ENCODE assay signal across 8 mouse cellular contexts in genomic region chr4:141546334-141547200, GRCm38 (mm10). TPM values are rescaled to one million over a fixed set of nuclear protein-coding genes. Genes with fewer than 3 reads are reported as not detected.
A peak's percentile ranks its signal among the peaks of the same experiment; 100 is the strongest.
DNase-seq lines count a peak whose midpoint lies in the region; ATAC-seq lines count a peak whose summit lies in the region.

No protein-coding gene starts in this region.

- no peaks in the 10 kb centered on the region for H3K9me3 ChIP-seq in hindbrain, embryonic 13.5 days

- H3K27ac ChIP-seq in hindbrain, embryonic 13.5 days = peak overlapping the region; percentile 100

- ATAC-seq in hindbrain, embryonic 13.5 days (ENCODE audit: low FRiP score) = peak; percentile 88

- H3K4me2 ChIP-seq in hindbrain, embryonic 13.5 days = peak overlapping the region; percentile 100

- peak; percentile 92 for DNase-seq in Muller cell, postnatal 12 days (ENCODE audit: inconsistent ontology term)
- peak; percentile 91 to 93 for DNase-seq in cerebellum, postnatal 10 days
- peak; percentile 78 to 80 for DNase-seq in frontal cortex, postnatal 14 days (ENCODE audit: low spot score in 2 of 2)
- DNase-seq in layer of hippocampus, postnatal 36 days = peak; percentile 81 to 85
- peak; percentile 91 for DNase-seq in lung, postnatal 25 days (ENCODE audit: low spot score)
- peak; percentile 92 for DNase-seq in retina, postnatal 1 day
- peak; percentile 88 for DNase-seq in thymus, postnatal 4 days

- peak overlapping the region; percentile 96 for H3K9ac ChIP-seq in hindbrain, embryonic 13.5 days

- peak overlapping the region; percentile 65 for H3K4me3 ChIP-seq in hindbrain, embryonic 13.5 days

- H3K27me3 ChIP-seq in hindbrain, embryonic 13.5 days = no peaks in the 10 kb centered on the region

- peaks cover 36% of the 10 kb centered on the region for H3K4me1 ChIP-seq in hindbrain, embryonic 13.5 days (replicated peaks)

- WGBS in hindbrain, embryonic 13.5 days = under 1% methylated on average over 52 of the region's 98 CpGs

- H3K36me3 ChIP-seq in hindbrain, embryonic 13.5 days = no peaks in the 10 kb centered on the region

RNA-seq across cellular contexts. Expression of gene Spen, which starts 8.2 kb away (rescaled TPM):
- 19.2 and 19.7 TPM in 2 replicates for polyA plus RNA-seq in hindbrain, embryonic 13.5 days (2015; fragmentation: Nextera tagmentation; extraction: Ambion mirVana)
- total RNA-seq in layer of hippocampus, postnatal 36 days (2021) = 10 to 100 TPM; 55.3 to 66.7 TPM

RNA-seq across cellular contexts. Expression of gene Fblim1, which starts 59.3 kb away (rescaled TPM):
- polyA plus RNA-seq in hindbrain, embryonic 13.5 days (2015; fragmentation: Nextera tagmentation; extraction: Ambion mirVana) = 41.0 and 43.3 TPM in 2 replicates
- 1 to 10 TPM in 1 of 2 experiments, under 1 TPM in 1; 0.50 to 1.0 TPM for total RNA-seq in layer of hippocampus, postnatal 36 days (2021)

Comparison
In these comparisons a context has a peak if more than half of its experiments do, and no peak if none do; other contexts are left out.
1. Peak in every context shown above with its lines: DNase-seq, ATAC-seq, H3K4me3 ChIP-seq and H3K27ac ChIP-seq.